Mouse (Mus musculus): ENCODE data around the gene 4921530L21Rik.

The 4921530L21Rik gene

GRCm38 (mm10) chr14:95880954-95881353 is at the start of gene 4921530L21Rik:
Gene 4921530L21Rik (plus strand): TSS chr14:95881254.
- in situ Hi-C loops (cut with MboI; ENCODE audit: low sequenced_read_pairs): no loop called here

DNA sequence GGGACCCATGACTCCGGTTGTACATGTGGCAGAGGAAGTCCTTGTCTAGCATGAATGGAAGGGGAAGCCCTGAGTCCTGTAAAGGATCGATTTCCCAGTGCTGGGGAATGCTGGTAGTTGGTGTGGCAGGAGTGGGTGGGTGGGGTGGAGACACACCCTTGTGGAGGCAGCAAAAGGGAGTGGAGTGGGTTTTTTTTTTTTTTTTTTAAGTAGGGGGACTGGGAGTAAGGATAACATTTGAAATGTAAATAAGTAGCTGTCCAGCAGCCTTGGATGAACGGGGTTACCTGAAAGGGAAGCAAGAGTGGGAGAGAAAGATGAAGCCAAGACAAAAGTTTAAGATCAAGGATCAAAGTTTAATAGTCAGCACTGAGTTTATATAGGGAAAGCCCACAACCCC is 47.2 kb upstream of the 4921530L21Rik start:
- in situ Hi-C loops (cut with MboI; ENCODE audit: low sequenced_read_pairs): no loop called here

DNA sequence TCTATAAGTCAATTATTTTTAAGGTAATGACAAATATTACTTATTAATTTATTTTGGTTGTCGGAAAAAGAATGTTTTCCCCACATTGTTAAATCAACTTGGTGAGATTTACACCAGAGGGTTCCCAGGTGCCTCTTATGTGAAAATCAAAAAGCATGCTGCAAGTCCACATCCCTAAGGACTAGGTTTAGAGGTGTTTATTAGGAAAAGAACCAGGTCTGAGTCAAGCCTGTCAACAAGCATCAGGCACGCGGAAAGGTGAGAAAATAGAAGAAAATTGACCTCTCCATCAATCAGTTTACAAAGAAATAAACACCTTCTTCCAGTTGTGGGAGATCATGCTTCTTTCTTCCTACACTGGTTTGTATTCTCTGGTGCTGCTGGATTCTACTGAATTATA is 18.1 kb upstream of the 4921530L21Rik start:
- in situ Hi-C loops (cut with MboI; ENCODE audit: low sequenced_read_pairs): no loop called here

DNA sequence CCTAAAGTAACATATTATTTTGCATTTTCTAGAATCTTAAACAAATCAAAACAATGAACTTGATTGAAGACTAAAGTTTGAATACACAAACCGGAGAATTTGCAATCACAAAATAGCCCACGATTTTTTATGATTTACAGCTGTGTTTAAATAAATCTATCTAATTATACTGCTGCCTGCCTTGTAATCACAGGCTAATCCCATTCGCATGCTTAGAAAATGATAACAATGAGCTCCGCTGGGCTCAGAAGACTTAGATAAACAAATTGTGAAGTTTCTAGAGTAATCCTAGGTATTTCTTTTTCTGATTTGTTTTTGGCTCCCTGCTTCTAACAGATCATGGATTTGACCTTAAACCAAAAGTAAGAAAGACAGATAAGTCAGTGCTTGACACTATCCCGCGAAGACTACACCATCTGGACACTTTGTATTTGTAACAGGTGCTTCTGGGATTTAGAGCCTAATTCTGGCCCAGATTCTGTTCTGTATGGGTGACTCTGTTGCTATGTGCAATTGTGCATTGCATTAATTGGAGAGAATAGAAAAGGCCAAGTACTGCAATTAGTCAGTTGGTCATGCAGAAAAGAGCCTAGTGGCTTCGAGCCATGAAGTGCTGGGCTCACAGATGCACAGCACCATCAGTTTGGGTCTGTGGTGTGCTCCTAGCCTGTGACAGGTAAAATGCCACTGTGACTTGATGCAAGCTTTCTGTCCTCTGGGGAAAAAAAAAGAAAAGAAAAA is 15.2 kb upstream of the 4921530L21Rik start:
- in situ Hi-C loops (cut with MboI; ENCODE audit: low sequenced_read_pairs): no loop called here

- in situ Hi-C loops (cut with MboI; ENCODE audit: low sequenced_read_pairs): no loop called here
Measured at GRCm38 (mm10) chr14:95872020-95872419, 9.0 kb upstream of the 4921530L21Rik start.

DNA sequence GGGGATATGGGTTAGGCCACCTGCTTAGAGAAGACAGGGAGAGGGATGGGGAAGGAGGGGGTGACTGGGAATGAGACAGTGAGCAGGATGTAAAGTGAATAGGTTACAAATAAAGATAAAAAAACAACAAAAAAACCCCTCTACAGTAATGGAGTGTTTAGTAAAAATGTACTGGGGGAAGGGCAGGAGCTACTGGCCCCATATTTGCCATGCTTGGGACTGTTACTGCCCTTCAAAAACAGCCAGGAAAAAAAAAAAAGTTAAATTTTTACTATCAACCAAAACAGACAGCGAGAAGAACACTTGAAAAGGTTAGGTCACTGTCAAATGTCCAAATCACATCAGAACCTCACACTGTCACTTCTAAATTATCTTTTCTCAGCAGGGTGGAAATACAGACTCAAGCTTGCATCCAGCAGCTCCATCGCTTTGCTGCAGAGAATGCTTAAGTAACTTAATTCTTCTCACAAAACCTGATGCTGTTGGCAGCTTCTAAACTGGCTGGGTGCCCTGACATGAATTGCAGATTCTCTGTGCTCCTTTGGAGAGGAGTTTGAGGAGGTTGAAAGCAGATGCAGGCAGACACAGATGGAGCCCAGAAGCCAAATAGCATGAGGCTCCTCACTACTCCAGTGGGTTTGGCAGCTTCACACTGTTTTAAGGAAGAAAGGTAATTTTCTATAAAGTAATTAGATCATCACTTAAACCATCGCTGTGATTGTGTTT is 4.1 kb upstream of the 4921530L21Rik start:
- in situ Hi-C loops (cut with MboI; ENCODE audit: low sequenced_read_pairs): no loop called here

- in situ Hi-C loops (cut with MboI; ENCODE audit: low sequenced_read_pairs): no loop called here
Measured at GRCm38 (mm10) chr14:95877548-95877947, 3.5 kb upstream of the 4921530L21Rik start.

GRCm38 (mm10) chr14:95899458-95899857 is 18.4 kb downstream of the 4921530L21Rik start:
- in situ Hi-C loops (cut with MboI; ENCODE audit: low sequenced_read_pairs): no loop called here

DNA sequence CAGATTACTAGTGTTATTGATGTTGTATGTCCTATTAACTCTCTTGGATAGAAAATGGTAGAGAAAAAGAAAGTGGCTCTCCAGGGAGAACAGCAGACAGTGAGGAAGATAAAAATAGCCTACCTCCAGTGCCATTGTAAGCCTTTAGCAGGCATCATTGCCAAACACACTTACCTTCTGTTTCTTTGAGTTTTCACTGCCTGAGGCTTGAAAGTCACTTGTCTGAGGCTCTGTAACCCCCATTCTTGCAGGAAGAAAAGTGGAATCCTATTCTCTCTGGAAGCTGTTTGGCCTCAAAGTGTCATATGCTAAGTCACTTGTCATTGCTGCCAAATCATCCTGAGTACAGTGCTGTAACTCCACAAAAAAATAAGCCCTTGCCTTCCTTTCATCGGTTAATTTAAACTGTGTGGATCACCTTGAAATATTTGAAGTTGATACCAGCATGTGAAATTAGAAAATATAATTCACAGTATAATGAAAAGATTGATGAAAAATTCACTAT is 23.6 kb downstream of the 4921530L21Rik start:
- in situ Hi-C loops (cut with MboI; ENCODE audit: low sequenced_read_pairs): no loop called here

GRCm38 (mm10) chr14:95913293-95913692 is 32.2 kb downstream of the 4921530L21Rik start:
- in situ Hi-C loops (cut with MboI; ENCODE audit: low sequenced_read_pairs): no loop called here

DNA sequence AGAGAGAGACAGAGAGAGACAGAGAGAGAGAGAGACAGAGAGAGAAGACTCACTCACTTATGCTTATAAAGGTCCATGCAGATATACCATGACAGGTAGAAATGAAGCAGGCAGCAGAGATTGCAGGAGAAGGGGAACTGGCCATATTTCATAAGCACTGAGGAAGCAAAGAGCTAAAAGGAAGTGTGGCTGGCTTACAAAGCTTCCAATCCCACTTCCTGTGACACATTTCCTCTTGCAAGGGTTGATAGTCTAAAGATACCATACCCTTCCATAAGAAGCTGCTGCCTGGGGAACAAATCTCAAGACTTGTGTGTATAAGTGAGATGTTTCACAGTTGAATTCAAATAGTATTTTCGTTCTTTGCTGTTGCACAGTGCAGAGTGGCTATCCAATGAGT is 45.7 kb downstream of the 4921530L21Rik start:
- in situ Hi-C loops (cut with MboI; ENCODE audit: low sequenced_read_pairs): loop anchor here (25.0 kb wide), 1 partner anchor 961 kb away; no protein-coding TSS in a partner anchor

- in situ Hi-C loops (cut with MboI; ENCODE audit: low sequenced_read_pairs): loop anchor here (25.0 kb wide), 1 partner anchor 959 kb away; no protein-coding TSS in a partner anchor
Measured at GRCm38 (mm10) chr14:95927810-95928785, 47.0 kb downstream of the 4921530L21Rik start.
